Mouse (Mus musculus) frontal cortex, adult 2 months (tissue): ENCODE measurements around the gene Cldn24. TPM values are rescaled to one million over a fixed set of nuclear protein-coding genes. Genes with fewer than 3 reads are reported as not detected.

Source experiments
- DNase-seq, 2 experiments: peaks; one replicate each; pipeline ENCODE4 v3.0.0; 2022; ENCODE audit warnings: low spot score in 1 of 2; ENCODE audit errors: extremely low spot score in 1 of 2
- polyA plus RNA-seq: library from polyadenylated mRNA; depleted of rRNA; stranded (reverse); fragments of >200 nt; gene quantifications from 2 replicates; pipeline ENCODE4 v1.2.3, GENCODE M21; 2012; rRNA removed

Gene Cldn24
- polyA plus RNA-seq, 1 experiment, result not detected

DNA sequence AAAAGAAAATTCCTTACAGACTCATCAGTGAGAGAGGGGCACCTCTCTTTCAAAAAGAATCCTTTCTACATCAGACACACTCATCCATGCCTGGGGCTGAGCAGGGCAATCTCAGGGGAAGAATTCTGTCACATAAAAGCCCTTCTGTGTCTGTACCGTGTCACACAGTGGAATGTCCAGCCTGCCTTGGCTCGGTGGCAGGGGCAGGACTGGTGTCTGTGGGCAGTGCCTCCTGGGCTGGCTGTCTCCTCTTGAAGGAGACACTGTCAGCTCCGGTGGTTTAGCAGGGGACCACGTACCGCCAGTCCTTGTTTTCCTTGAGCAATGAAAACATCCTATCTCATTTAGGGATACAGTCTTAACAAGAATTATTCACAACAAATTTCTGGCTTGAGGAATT, 3.7 kb downstream of the Cldn24 start:
- no peak for DNase-seq

DNA sequence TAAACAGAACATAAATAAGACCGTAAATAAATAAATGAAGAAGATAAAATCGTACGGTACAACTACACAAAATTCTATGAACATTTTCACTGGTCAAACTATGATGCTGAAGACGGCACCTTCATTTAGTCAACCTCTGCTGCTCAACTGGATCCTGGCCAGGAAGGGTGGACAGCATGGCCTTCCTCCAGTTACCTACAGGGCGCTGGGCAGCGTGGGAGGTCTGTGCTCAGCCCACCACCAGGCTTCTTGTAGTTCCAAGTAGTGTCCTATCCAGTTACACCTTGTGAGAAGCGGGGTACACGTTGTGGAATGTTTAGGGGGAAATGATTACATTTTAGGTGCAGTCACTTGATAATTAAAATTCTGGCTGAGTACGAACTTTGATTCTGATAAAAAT, 5.0 kb downstream of the Cldn24 start:
- DNase-seq, result no peak

DNA sequence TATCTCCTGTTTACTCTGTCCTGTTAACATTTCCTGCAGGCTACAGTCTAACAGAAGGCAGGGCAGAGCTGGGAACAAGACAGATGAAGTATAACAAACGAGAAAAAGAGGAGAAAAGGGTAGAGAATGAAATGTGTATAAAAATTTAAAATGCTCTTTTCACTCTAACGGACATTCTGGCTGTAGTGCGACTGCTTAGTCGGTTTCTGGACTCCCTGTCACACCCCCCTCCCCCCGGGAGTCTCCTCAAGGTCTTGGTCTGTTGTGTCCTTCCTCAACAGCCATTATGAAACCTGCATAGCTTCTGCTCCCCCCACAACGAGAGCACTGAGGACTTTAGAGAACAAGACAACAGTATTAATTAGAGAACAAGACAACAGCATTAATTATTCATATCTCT, 10.7 kb downstream of the Cldn24 start:
- DNase-seq, result no peak

DNA sequence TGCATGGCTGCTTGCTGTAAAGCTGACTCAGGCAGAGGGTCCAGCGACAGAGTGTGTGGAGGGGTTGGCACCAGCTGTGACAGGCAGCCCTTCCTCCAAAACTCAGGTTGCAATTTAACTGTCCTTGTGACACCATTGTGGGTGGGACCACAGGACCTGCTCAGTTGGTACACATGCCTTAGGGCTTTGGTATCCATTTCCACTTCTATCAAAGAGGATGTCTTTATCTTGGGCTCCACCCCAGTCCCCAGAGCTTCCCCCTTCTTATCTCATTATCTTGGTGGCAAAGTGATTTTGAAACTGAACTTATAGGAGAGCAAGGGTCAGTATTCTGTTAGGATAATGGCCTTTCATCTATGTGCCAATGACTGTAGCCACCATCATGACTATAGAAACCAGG, 12.0 kb downstream of the Cldn24 start:
- DNase-seq, result no peak

DNA sequence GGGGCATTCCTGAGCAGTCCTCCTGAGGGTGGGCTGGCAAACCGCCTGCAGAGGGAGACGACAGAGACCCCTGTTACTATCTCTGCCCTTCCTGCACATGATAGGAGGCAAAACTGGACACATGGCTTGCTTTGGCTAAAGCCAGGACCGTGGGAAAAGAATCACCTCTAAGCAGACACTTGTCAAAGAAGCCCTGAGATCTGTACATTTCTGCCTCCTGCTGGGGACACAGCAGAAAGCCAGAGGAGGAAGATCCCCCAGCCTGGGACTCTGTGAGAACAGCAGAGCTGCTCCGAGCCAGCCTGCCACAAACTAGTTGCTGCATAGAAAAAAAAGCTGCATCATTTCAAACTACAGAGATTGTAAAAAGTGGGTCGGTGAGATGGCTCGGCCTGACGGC, 21.1 kb downstream of the Cldn24 start:
- no peak for DNase-seq

DNA sequence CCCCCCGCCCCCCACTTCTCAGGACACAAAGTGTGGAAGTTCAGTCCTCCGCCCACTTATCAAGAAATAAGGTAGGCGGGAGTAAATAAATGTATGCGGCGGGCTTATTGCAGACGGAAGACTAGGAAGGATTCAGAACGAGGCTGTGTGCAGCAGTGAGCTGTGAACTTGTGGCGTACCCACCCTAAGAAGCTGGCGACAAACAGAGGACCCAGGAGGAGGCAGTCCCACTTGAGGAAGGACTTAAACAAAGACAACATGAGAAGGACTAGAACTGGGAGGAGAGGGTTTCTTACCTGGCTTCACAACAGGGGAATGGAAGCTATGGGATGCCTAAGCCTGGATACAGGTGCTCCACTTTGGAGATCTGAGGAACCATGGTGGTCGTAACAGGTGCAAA, 21.7 kb downstream of the Cldn24 start:
- no peak for DNase-seq

DNA sequence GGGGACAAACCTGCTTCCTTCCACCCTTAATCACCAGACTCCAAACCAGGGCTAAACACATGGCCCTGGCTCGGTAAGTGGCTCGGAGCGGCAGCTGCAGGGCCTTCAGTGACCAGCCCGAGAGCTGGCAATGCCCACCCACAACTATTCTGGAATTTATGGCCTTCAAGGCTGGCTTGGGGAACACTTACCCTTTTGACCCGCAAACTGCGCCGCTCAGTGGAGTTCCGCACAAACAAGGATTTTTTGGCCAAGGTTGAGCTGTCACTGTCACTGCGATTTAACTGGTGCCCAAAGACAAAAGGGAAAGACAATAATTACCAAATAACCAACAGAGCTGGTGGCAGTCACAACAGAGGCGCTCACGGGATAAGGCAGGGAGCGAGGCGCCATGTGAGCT, 24.0 kb downstream of the Cldn24 start:
- no peak for DNase-seq

DNA sequence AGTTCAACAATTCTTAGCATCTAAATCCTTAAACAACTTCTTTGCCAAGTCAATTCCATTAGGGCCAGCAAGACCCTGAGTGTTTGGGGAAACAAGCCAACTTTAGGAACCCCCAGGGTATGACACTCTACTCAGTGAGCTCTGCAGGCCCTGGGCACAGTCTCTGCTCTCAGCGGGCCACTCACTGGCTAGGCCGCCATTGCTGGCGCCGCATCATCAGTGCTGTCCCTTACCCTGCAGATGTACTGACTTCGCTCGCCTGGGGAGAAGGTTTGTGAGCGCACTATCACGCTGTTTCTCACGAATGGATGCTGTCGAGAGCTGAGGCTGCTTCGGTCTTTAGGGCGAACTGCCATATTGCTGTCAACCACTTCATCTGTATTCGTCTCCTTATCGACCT, 25.2 kb downstream of the Cldn24 start:
- no peak for DNase-seq

DNA sequence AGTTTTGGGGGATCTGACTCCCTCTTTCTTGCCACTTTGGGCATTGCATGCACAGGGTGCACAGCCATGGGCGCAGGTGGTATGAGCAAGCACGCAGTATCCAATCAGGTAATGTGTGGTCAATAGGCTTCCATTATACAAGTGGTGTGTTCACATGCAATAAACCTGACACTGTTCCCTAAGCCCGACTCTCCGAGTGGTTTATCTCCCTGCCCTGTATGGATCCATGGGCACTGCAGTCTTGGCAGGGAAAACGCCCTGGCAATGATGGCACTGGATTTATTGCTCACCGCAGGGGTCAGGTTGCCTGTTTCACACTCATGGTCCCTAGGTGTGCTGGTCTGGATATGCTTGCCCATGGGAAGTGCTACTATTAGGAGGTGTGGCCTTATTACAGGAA, 26.0 kb downstream of the Cldn24 start:
- DNase-seq, result no peak

DNA sequence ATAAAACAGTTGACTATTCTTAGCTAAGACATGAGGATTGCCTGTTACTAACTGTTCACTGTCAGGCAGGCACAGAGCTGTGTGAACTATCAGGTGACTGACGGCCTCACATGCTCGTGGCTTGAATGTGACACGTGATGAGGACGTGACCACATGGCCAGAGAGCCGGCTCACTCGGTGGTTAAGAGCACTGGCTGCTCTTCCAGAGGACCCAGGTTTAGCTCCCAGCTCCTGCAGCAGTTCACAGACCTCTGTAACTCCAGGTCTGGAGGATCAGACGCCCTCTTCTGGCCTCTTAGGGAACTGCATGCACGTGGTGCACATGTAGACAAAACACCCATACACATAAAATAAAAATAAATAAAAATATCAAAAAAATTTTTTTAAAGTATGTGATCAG, 27.9 kb downstream of the Cldn24 start:
- DNase-seq, result no peak

DNA sequence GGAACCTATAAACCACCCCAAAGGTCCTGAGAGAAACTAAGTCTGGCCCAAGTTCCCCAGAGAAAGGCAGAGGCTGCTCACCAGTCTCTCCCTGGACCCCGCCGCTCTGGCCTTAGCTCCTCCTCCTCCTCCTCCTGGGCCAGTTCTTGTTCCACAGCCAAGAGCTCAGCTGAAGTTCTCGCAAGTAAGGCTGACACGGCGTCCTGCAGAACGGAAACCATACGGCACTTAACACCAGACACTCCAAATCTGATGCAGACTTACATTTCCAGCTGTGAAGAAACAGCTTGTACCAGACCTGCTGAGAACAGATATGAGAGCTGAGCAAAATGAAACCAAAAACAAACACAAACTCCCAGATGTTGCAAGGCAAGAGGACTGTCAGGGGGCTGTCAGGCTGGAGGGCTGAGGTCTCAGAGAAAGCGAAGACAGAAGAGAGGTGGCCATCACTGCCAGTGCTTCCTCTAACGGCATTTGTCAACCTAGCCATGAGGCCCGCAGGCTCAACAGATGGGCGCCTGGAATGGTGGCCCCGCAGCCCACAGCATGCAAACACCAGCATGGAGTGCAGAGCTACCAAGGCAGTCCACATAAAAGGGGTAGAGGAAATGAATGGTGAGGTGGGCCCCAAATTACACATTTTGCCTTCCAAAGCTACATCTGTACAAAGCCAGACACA, 30.0 kb downstream of the Cldn24 start:
- peak in 1 of 2 experiments; percentile 30 for DNase-seq

DNA sequence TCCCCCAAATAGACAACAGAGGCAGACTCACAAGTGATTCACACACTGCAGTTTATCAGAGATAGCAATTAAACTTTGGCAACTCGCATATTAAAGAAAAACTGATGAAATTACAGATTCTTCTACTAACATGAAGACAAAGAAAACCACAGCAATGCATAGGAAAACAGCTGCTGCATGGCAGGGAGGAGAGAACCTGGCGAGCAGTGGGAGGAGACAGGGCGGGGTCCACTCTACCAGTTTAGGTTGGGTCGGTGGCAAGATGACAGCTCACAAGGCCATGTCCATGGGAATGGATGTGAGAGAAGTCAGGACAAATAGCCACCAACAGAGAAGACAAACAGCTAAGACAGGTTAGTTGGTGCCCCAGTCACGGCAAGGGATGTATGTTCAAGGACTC, 30.8 kb downstream of the Cldn24 start:
- no peak for DNase-seq

DNA sequence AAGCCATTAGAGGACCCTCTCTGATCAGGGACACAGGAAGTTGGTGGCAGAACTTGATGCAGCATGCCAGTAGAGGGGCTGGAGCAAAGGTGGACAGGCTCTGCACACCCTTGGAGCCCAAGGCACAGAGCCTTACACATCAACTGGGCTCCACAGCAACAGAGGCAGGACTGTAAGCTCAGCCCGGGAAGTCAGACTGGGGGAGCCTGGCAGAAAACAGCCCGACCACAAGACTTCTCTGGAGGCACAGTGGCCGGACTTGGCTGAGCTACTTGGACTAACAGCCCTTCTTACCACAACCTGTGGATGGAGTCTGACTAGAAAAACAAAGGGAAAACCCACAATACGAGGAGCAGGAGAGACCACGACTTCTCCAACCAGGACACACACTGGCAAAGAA, 31.4 kb downstream of the Cldn24 start:
- DNase-seq, result no peak

DNA sequence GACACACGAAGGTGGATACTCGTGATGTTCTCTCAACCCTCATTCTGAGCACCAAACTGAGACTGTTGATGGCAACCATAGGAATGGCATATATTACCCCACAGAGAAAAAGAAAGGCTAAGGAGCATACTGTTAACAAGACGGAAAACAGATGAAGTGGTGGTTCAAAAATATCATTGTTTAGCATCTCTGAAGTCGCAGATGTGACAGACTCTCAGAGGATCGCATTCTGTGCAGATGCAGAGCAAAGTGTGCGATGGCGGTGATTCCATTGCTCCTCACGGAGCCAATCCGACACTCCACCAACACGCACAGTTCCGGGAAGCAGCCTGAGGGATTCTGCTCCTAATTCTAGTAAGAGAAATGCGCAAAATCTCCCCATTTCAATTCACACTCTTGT, 37.3 kb downstream of the Cldn24 start:
- peak in 1 of 2 experiments; percentile 71 for DNase-seq

DNA sequence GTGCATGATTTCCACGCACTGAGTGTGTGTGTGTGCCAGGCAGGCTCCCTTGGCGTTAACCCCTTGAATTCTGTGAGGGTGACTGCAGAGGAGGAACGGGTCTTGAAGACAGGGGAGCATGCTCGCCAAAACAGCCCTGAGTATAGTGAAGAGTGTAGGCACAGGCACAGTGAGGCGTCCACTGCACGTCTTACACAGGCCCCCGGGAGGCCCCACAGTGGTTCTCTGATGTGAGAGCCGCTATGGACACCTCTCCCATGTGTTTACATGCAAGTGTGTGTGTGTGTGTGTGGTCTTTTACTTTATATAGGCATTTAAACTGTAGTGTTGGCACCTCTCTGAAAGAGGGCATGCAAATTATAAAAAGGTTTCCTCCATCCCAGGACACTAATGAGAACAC, 44.6 kb downstream of the Cldn24 start:
- no peak for DNase-seq

DNA sequence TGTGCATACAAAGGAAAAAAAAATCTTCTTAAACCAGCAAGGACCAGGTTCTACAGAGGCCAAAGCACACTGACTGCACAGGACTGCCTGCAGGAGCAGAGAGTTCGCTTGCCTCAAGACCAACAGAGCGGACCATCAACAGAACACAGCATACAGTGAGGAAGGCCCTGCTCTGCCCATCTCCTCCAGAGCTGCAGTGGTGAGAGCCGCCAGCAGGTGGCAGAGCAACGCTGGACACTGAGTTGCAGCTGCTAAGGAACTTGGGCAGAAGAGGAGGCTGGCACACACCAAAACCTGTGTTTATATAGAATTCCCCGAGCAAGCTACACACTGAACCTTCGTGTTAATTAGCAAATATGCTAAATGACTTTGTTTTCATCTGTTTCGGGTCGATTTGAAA, 45.1 kb downstream of the Cldn24 start:
- DNase-seq, result peak; percentile 50 to 95

Other genes with a start within 250 kb of the Cldn24 start
- 37.4 and 38.9 TPM in 2 replicates for gene Ing2, start 146.6 kb upstream of the Cldn24 start, polyA plus RNA-seq
- gene Cdkn2aip, start 108.2 kb upstream of the Cldn24 start, polyA plus RNA-seq, result 11.4 and 13.4 TPM in 2 replicates
- 0.18 and 0.46 TPM in 2 replicates for gene Cldn22, start 2.3 kb downstream of the Cldn24 start, polyA plus RNA-seq
- 9.1 and 9.5 TPM in 2 replicates for gene Wwc2, start 168.8 kb downstream of the Cldn24 start, polyA plus RNA-seq